In the genomic region with DNA sequence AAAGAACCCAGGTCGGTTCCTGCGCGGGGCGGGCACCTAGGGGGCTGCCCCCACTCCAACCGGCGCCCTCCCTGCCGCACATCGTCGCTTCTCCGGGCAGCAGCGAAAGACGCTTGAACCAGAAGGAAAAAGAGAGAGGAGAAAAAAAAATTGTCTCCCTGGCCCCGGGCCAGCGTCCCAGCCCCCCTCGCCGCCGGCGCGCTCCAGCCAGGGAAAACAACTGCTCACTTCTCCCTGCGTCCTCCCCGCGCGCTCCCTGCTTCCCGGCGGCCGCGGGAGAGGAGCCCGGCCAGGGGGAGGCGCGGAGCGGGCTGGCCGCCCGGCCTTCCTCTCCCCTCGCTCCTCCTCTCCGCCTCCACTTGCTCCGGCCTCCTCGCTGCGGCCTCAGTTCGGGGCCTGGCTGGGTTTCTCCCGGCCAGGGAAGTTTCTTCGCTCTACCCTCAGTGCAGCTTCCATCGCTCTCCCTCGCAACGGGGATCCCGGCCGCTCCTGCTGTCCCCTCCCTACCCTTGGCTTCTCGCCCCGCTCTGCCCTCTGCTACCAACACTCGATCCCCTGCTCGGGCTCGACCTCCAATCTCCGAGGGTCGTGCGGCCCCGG, we compare ENCODE assay signal across 8 mouse cellular contexts. TPM values are rescaled to one million over a fixed set of nuclear protein-coding genes. Genes with fewer than 3 reads are reported as not detected.
DNase-seq lines count a peak whose midpoint lies in the region; ATAC-seq and TF ChIP-seq lines count a peak whose summit lies in the region.

No protein-coding gene starts in this region.

- peak overlapping the region; percentile 92 for H3K4me2 ChIP-seq in lung, embryonic 15.5 days

- intact Hi-C loops in heart, postnatal 36 days (cut with DNase I): no loop called here

- WGBS in cerebellum, adult 2 months: under 1% methylated on average over 53 of the region's 55 CpGs
- under 1% methylated on average over 47 of the region's 55 CpGs for WGBS in lung, embryonic 15.5 days

- H3K4me1 ChIP-seq in cerebellum, adult 2 months (ENCODE audit: control insufficient read depth, insufficient read depth, low read length): peaks cover 29% of the 10 kb centered on the region
- peaks cover 56% of the 10 kb centered on the region for H3K4me1 ChIP-seq in lung, embryonic 15.5 days

- TF ChIP-seq CTCF in cerebellum, adult 2 months (IDR thresholded peaks at IDR 0.05; ENCODE audit: borderline replicate concordance, insufficient read depth, low read depth, low read length): no peak

- H3K36me3 ChIP-seq in lung, embryonic 15.5 days: no peaks in the 10 kb centered on the region

- DNase-seq in NIH3T3 (ENCODE audit: low read depth): peak; percentile 96
- DNase-seq in cerebellum, adult 2 months: peak; percentile 83 to 85
- peak; percentile 81 to 86 for DNase-seq in heart, postnatal 36 days
- peak; percentile 57 to 66 for DNase-seq in layer of hippocampus, adult 8-10 months (ENCODE audit: low spot score in 2 of 2)
- peak; percentile 87 for DNase-seq in ovary, postnatal 14 days (ENCODE audit: low spot score)
- DNase-seq in spleen, postnatal 4 days (ENCODE audit: low spot score in 2 of 2): no peak

- ATAC-seq in frontal cortex, adult (ENCODE audit: low TSS enrichment): peak; percentile 81
- peak; percentile 68 for ATAC-seq in lung, embryonic 15.5 days (ENCODE audit: borderline replicate concordance, extremely low read depth, low FRiP score, low TSS enrichment)

- H3K4me3 ChIP-seq in cerebellum, adult 2 months (replicated peaks; ENCODE audit: insufficient read depth, low read depth, low read length): peak overlapping the region; percentile 77
- H3K4me3 ChIP-seq in lung, embryonic 15.5 days: peak overlapping the region; percentile 71

- no peaks in the 10 kb centered on the region for H3K9me3 ChIP-seq in lung, embryonic 15.5 days

- H3K9ac ChIP-seq in lung, embryonic 15.5 days: peak overlapping the region; percentile 85

- H3K27me3 ChIP-seq in cerebellum, adult 2 months (ENCODE audit: control insufficient read depth, insufficient read depth, low read length): no peaks in the 10 kb centered on the region
- H3K27me3 ChIP-seq in lung, embryonic 15.5 days: peaks cover 12% of the 10 kb centered on the region; the same call in 1 of the 2 replicates

- H3K27ac ChIP-seq in cerebellum, adult 2 months (ENCODE audit: insufficient read depth, low read length): peak overlapping the region; percentile 83
- peak overlapping the region; percentile 99 for H3K27ac ChIP-seq in lung, embryonic 15.5 days

- no peak for TF ChIP-seq POLR2A in cerebellum, adult 2 months (IDR thresholded peaks at IDR 0.05; ENCODE audit: borderline replicate concordance, insufficient read depth, low read length)

RNA-seq across cellular contexts. Expression of a gene that starts 1.0 kb away (rescaled TPM):
- 165 and 175 TPM in 2 replicates for polyA plus RNA-seq in cerebellum, adult 2 months (2012; rRNA removed)
- 10 to 100 TPM; 36.5 to 42.2 TPM for total RNA-seq in heart, postnatal 36 days (2021)
- 10 to 100 TPM; 30.4 to 40.5 (median 33.1) TPM for total RNA-seq in layer of hippocampus, adult 8-10 months (2022)
- polyA plus RNA-seq in lung, embryonic 15.5 days (2015; fragmentation: Nextera tagmentation; extraction: Ambion mirVana): 47.2 and 54.9 TPM in 2 replicates

RNA-seq across cellular contexts. Expression of a gene that starts 12.3 kb away (rescaled TPM):
- polyA plus RNA-seq in cerebellum, adult 2 months (2012; rRNA removed): 65.2 and 65.9 TPM in 2 replicates
- 10 to 100 TPM; 29.3 to 32.6 TPM for total RNA-seq in heart, postnatal 36 days (2021)
- total RNA-seq in layer of hippocampus, adult 8-10 months (2022): 10 to 100 TPM; 22.5 to 31.3 (median 27.4) TPM
- 105 and 108 TPM in 2 replicates for polyA plus RNA-seq in lung, embryonic 15.5 days (2015; fragmentation: Nextera tagmentation; extraction: Ambion mirVana)

RNA-seq across cellular contexts. Expression of a gene that starts 15.6 kb away (rescaled TPM):
- polyA plus RNA-seq in cerebellum, adult 2 months (2012; rRNA removed): 11.7 and 13.1 TPM in 2 replicates
- total RNA-seq in heart, postnatal 36 days (2021): 100 to 1,000 TPM; 135 to 136 TPM
- 10 to 100 TPM; 12.4 to 17.8 (median 16.4) TPM for total RNA-seq in layer of hippocampus, adult 8-10 months (2022)
- polyA plus RNA-seq in lung, embryonic 15.5 days (2015; fragmentation: Nextera tagmentation; extraction: Ambion mirVana): 23.6 and 24.5 TPM in 2 replicates

RNA-seq across cellular contexts. Expression of a gene that starts 29.5 kb away (rescaled TPM):
- polyA plus RNA-seq in cerebellum, adult 2 months (2012; rRNA removed): 158 and 170 TPM in 2 replicates
- total RNA-seq in heart, postnatal 36 days (2021): 10 to 100 TPM; 69.0 to 72.9 TPM
- 10 to 100 TPM; 77.7 to 94.4 (median 88.1) TPM for total RNA-seq in layer of hippocampus, adult 8-10 months (2022)
- polyA plus RNA-seq in lung, embryonic 15.5 days (2015; fragmentation: Nextera tagmentation; extraction: Ambion mirVana): 76.1 and 83.6 TPM in 2 replicates

RNA-seq across cellular contexts. Expression of a gene that starts 37.6 kb away (rescaled TPM):
- polyA plus RNA-seq in cerebellum, adult 2 months (2012; rRNA removed): 0.13 and 0.24 TPM in 2 replicates
- total RNA-seq in heart, postnatal 36 days (2021): not detected
- total RNA-seq in layer of hippocampus, adult 8-10 months (2022): under 1 TPM in 1 of 4 experiments, not detected in 3; 0.43 TPM
- 0.69 TPM in 1 of 2 replicates, not detected in the other for polyA plus RNA-seq in lung, embryonic 15.5 days (2015; fragmentation: Nextera tagmentation; extraction: Ambion mirVana)

Comparison
In these comparisons a context has a peak if more than half of its experiments do, and no peak if none do; other contexts are left out.
1. DNase-seq: peak in NIH3T3 (single experiment), cerebellum, adult 2 months (2 of 2), heart, postnatal 36 days (2 of 2), layer of hippocampus, adult 8-10 months (2 of 2) and ovary, postnatal 14 days (single experiment); none in spleen, postnatal 4 days (0 of 2).
2. RNA of a gene that starts 15.6 kb away (total RNA-seq): 135 to 136 TPM in heart, postnatal 36 days; 12.4 to 17.8 TPM in layer of hippocampus, adult 8-10 months; every median in the first group is over 4 times any median in the second.